In the genomic region with DNA sequence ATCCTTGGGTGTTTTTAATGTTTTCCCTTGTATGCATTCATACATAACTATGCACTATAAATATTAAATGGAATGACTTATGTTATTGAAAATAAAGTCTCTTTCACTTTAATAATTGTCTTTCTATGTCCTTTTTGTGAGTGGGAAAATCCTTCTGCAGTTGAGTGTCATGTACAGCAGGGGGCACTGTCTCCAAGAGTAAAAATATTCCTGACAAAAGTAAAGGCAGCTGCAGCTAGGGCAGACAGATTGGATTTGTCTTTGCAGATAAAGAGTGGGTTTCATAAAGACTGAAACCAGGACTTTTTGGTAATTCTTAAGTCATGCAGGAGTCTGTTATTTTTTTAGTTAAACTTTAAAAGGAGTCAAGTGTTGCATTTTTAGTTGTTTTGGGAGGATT, we compare ENCODE assay signal across 9 mouse cellular contexts. TPM values are rescaled to one million over a fixed set of nuclear protein-coding genes. Genes with fewer than 3 reads are reported as not detected.
A peak's percentile ranks its signal among the peaks of the same experiment; 100 is the strongest.
DNase-seq lines count a peak whose midpoint lies in the region; ATAC-seq and TF ChIP-seq lines count a peak whose summit lies in the region.
"Had no signal": no experiment of that assay in that cellular context is flagged by ENCODE, and none has a peak within 500 bp of the region (broad histone marks: within the 10 kb centered on the region; RNA-seq: fewer than 3 reads in every experiment).

No protein-coding gene starts in this region.

- peak; percentile 63 for DNase-seq in kidney, adult 9 months
- DNase-seq in kidney, adult 11 months = no peak
- DNase-seq in Muller cell, postnatal 12 days (ENCODE audit: inconsistent ontology term) = peak; percentile 59
- peak; percentile 14 for DNase-seq in cerebellum, adult 9-11 months
- DNase-seq in heart, postnatal 10 days = peak; percentile 59 to 76
- DNase-seq in left cerebral cortex, adult 2 months (ENCODE audit: extremely low spot score in 1 of 2, low spot score in 2 of 2) = peak; percentile 52 to 65
- peak; percentile 39 for DNase-seq in neural tube, embryonic 11.5 days (ENCODE audit: low spot score)
- DNase-seq in ovary, postnatal 10 days (ENCODE audit: low spot score) = no peak

- intact Hi-C loops in heart, postnatal 10 days (cut with DNase I) = loop anchor here (1.0 to 10.0 kb wide), 3 partner anchors 254 to 484 kb away; partner anchors contain the start of gene Met
- intact Hi-C loops in left cerebral cortex, adult 2 months (cut with DNase I) = loop anchor here (1.0 to 2.0 kb wide), 3 partner anchors 201 to 484 kb away; partner anchors contain the start of gene Cav1

- no peak overlapping the region for H3K27ac ChIP-seq in left cerebral cortex, adult 2 months
- no peak overlapping the region for H3K27ac ChIP-seq in neural tube, embryonic 11.5 days (ENCODE audit: low read depth, low read length)

- no peaks in the 10 kb centered on the region for H3K9me3 ChIP-seq in neural tube, embryonic 11.5 days (ENCODE audit: control insufficient read depth, low read length)

- no peak overlapping the region for H3K4me2 ChIP-seq in neural tube, embryonic 11.5 days (ENCODE audit: low read depth)

- peak; percentile 43; the same call in 1 of the 2 replicates for ATAC-seq in neural tube, embryonic 11.5 days (ENCODE audit: insufficient read depth, low FRiP score, low TSS enrichment)

- no peaks in the 10 kb centered on the region for H3K36me3 ChIP-seq in neural tube, embryonic 11.5 days (ENCODE audit: control insufficient read depth, insufficient read depth, low read length)

- H3K4me1 ChIP-seq in neural tube, embryonic 11.5 days (ENCODE audit: control insufficient read depth, insufficient read depth, low read length) = no peaks in the 10 kb centered on the region

- H3K27me3 ChIP-seq in neural tube, embryonic 11.5 days (ENCODE audit: control insufficient read depth, insufficient read depth, low read length) = no peaks in the 10 kb centered on the region

- H3K4me3 ChIP-seq in left cerebral cortex, adult 2 months = no peak overlapping the region
- H3K4me3 ChIP-seq in neural tube, embryonic 11.5 days (ENCODE audit: low read depth, low read length) = no peak overlapping the region
- H3K4me3 ChIP-seq: myocyte had no signal

- no peak overlapping the region for H3K9ac ChIP-seq in neural tube, embryonic 11.5 days (ENCODE audit: low read length)

- TF ChIP-seq CTCF in left cerebral cortex, adult 2 months (IDR thresholded peaks at IDR 0.05) = peak; percentile 92

RNA-seq across cellular contexts. Expression of gene Tes, which starts 40.8 kb away (rescaled TPM):
- 1 to 10 TPM; 7.8 to 8.5 TPM for total RNA-seq in heart, postnatal 10 days (2021)
- 1 to 10 TPM; 4.5 to 5.9 TPM for total RNA-seq in left cerebral cortex, adult 2 months (2021)
- polyA plus RNA-seq in neural tube, embryonic 11.5 days (2014; fragmentation: Nextera tagmentation; extraction: Ambion mirVana) = 82.5 and 82.8 TPM in 2 replicates

Comparison
In these comparisons a context has a peak if more than half of its experiments do, and no peak if none do; other contexts are left out.
1. DNase-seq: peak in kidney, adult 9 months (single experiment), Muller cell, postnatal 12 days (single experiment), cerebellum, adult 9-11 months (single experiment), heart, postnatal 10 days (2 of 2), left cerebral cortex, adult 2 months (2 of 2) and neural tube, embryonic 11.5 days (single experiment); none in kidney, adult 11 months (single experiment) and ovary, postnatal 10 days (single experiment).